Mouse (Mus musculus) C2C12 (cell line): ENCODE measurements around the gene Best2. TPM values are rescaled to one million over a fixed set of nuclear protein-coding genes. Genes with fewer than 3 reads are reported as not detected.

ENCODE experiments used
- H3K27me3 ChIP-seq: one replicate; pipeline ENCODE4 v1.6.1; 2011; ENCODE audit not compliant: control insufficient read depth, insufficient read depth, insufficient read length
- H3K36me3 ChIP-seq: one replicate; pipeline ENCODE4 v1.6.1; 2011; ENCODE audit not compliant: control insufficient read depth, insufficient read depth
- H3K4me3 ChIP-seq: one replicate; pipeline ENCODE4 v1.5.1; 2011; ENCODE audit warnings: mild to moderate bottlenecking, control low read depth; ENCODE audit not compliant: poor library complexity, insufficient read depth, severe bottlenecking
- H3K79me2 ChIP-seq: one replicate; pipeline ENCODE4 v1.6.1; 2011; ENCODE audit not compliant: control insufficient read depth, insufficient read depth
- H3K79me3 ChIP-seq: one replicate; pipeline ENCODE4 v1.6.1; 2011; ENCODE audit warnings: low read depth, control low read depth
- H3ac ChIP-seq: one replicate; pipeline ENCODE3; 2011; ENCODE audit warnings: low read depth; ENCODE audit not compliant: control insufficient read depth, insufficient read length
- CEBPB ChIP-seq: IDR thresholded peaks from one replicate; pipeline ENCODE4 v1.6.1; 2011; ENCODE audit warnings: low read depth, mild to moderate bottlenecking, control low read depth, moderate library complexity
- CTCF ChIP-seq: IDR thresholded peaks from one replicate; pipeline ENCODE4 v1.5.1; 2011; ENCODE audit not compliant: control insufficient read depth, insufficient read depth, insufficient read length
- FOSL1 ChIP-seq: IDR thresholded peaks from one replicate; pipeline ENCODE4 v1.8.0; 2011; ENCODE audit warnings: mild to moderate bottlenecking, low read length; ENCODE audit not compliant: poor library complexity, insufficient read depth, severe bottlenecking
- MAX ChIP-seq: IDR thresholded peaks from one replicate; pipeline ENCODE4 v1.6.1; 2011; ENCODE audit warnings: mild to moderate bottlenecking, control low read depth
- MYOD1 ChIP-seq: IDR thresholded peaks from one replicate; pipeline ENCODE4 v1.6.1; 2011; ENCODE audit warnings: low read depth; ENCODE audit not compliant: control insufficient read depth, insufficient read length
- MYOG ChIP-seq: IDR thresholded peaks from one replicate; pipeline ENCODE4 v1.6.1; 2011; ENCODE audit not compliant: control insufficient read depth, insufficient read length; ENCODE audit errors: extremely low read depth
- USF1 ChIP-seq: IDR thresholded peaks from one replicate; pipeline ENCODE4 v1.6.1; 2011; ENCODE audit warnings: low read depth, mild to moderate bottlenecking, control low read depth, moderate library complexity
- polyA plus RNA-seq: library from polyadenylated mRNA; unstranded; fragments of >200 nt; fragmentation: generic; extraction: Trizol; gene quantifications from one replicate; pipeline ENCODE4 v1.2.1, GENCODE M21; 2012; ENCODE audit warnings: missing spikeins

The Best2 gene
- polyA plus RNA-seq, 1 experiment: 0.04 TPM

- TF ChIP-seq MAX (no peak), MYOG (no peak), MYOD1 (no peak), USF1 (no peak), CTCF (no peak), CEBPB (no peak), FOSL1 (no peak)
- peaks cover 30% of the 10 kb centered on the region for H3K36me3 ChIP-seq
- no peaks in the 10 kb centered on the region for H3K27me3 ChIP-seq
- H3K79me2 ChIP-seq: peaks cover 62% of the 10 kb centered on the region
- H3K79me3 ChIP-seq: peaks cover 31% of the 10 kb centered on the region
- H3K4me3 ChIP-seq: no peak overlapping the region
- H3ac ChIP-seq: no peak overlapping the region
Observed at GRCm38 (mm10) chr8:84973803-84974542, 40.4 kb downstream of the Best2 start.

- Histone ChIP-seq H3K79me3 (peaks cover 28% of the 10 kb centered on the region), H3K36me3 (peaks cover 30% of the 10 kb centered on the region), H3K79me2 (peaks cover 60% of the 10 kb centered on the region), H3ac (no peak overlapping the region), H3K27me3 (no peaks in the 10 kb centered on the region), H3K4me3 (no peak overlapping the region)
- TF ChIP-seq MYOD1: no peak
- TF ChIP-seq FOSL1: no peak
- no peak for TF ChIP-seq CEBPB
- TF ChIP-seq MYOG: no peak
- no peak for TF ChIP-seq CTCF
- no peak for TF ChIP-seq MAX
- no peak for TF ChIP-seq USF1
Observed at GRCm38 (mm10) chr8:84973079-84973478, 41.3 kb downstream of the Best2 start.

GRCm38 (mm10) chr8:84970913-84971312, 43.4 kb downstream of the Best2 start:
- H3ac ChIP-seq: no peak overlapping the region
- H3K79me3 ChIP-seq: peaks cover 14% of the 10 kb centered on the region
- TF ChIP-seq USF1 (no peak), MAX (no peak), CTCF (no peak), MYOD1 (no peak), FOSL1 (no peak), CEBPB (no peak), MYOG (no peak)
- H3K27me3 ChIP-seq: no peaks in the 10 kb centered on the region
- H3K79me2 ChIP-seq: peaks cover 38% of the 10 kb centered on the region
- H3K36me3 ChIP-seq: peaks cover 21% of the 10 kb centered on the region
- H3K4me3 ChIP-seq: no peak overlapping the region

- peaks cover 21% of the 10 kb centered on the region for H3K36me3 ChIP-seq
- H3ac ChIP-seq: peak overlapping the region; percentile 91
- no peak for TF ChIP-seq USF1
- TF ChIP-seq CTCF: no peak
- H3K4me3 ChIP-seq: peak overlapping the region; percentile 55
- H3K27me3 ChIP-seq: no peaks in the 10 kb centered on the region
- peaks cover 14% of the 10 kb centered on the region for H3K79me3 ChIP-seq
- peaks cover 38% of the 10 kb centered on the region for H3K79me2 ChIP-seq
Observed at GRCm38 (mm10) chr8:84970135-84970790, 44.1 kb downstream of the Best2 start.

- Histone ChIP-seq H3K79me2 (peaks cover 45% of the 10 kb centered on the region), H3K27me3 (no peaks in the 10 kb centered on the region), H3K4me3 (peak within 1 kb of the TSS; percentile 55), H3ac (peak within 1 kb of the TSS; percentile 91), H3K36me3 (peaks cover 21% of the 10 kb centered on the region), H3K79me3 (peaks cover 16% of the 10 kb centered on the region)
- TF ChIP-seq FOSL1 (no peak), CTCF (no peak), MYOD1 (no peak), CEBPB (no peak), MYOG (no peak), USF1 (no peak), MAX (peak; percentile 37)
Observed at GRCm38 (mm10) chr8:84969241-84970134, 44.8 kb downstream of the Best2 start, which contains the start of the genes Gm49661, Prdx2 and Rnaseh2a. TSS of gene Gm49661 (minus strand) at chr8:84969433. TSS of gene Prdx2 (plus strand) at chr8:84969587. TSS of gene Rnaseh2a (minus strand) at chr8:84969767.
